Mouse (Mus musculus) heart, embryonic 16.5 days (tissue): ENCODE results near the gene Ptcd1. TPM values are rescaled to one million over a fixed set of nuclear protein-coding genes. Genes with fewer than 3 reads are reported as not detected.
"Not testable (repeated sequence)": the region's sequence is repeated elsewhere in the genome, so short reads cannot be mapped to it uniquely, and the experiment has no call there.

ENCODE experiments used
- ATAC-seq: fragments of 200-750 bp; cut with Nextera tagmentation; replicated peaks from 2 replicates; pipeline ENCODE4 v1.8.0; 2017; ENCODE audit warnings: moderate number of reproducible peaks; ENCODE audit not compliant: insufficient read depth, low FRiP score; ENCODE audit errors: extremely low read depth
- H3K27ac ChIP-seq: fragments of 300-500 bp; sonication (generic); 2 replicates; pipeline ENCODE4 v1.5.1; 2014; ENCODE audit warnings: mild to moderate bottlenecking, low read length, control low read depth, moderate library complexity
- H3K27me3 ChIP-seq: fragments of 300-500 bp; sonication (generic); 2 replicates; pipeline ENCODE4 v1.6.1; 2014; ENCODE audit warnings: low read length, mixed read lengths; ENCODE audit not compliant: control insufficient read depth, insufficient read depth
- H3K36me3 ChIP-seq: fragments of 300-500 bp; sonication (generic); 2 replicates; pipeline ENCODE4 v1.6.1; 2014; ENCODE audit not compliant: control insufficient read depth, insufficient read depth
- H3K4me1 ChIP-seq: fragments of 300-500 bp; sonication (generic); 2 replicates; pipeline ENCODE4 v1.6.1; 2014; ENCODE audit warnings: low read length, mixed read lengths; ENCODE audit not compliant: control insufficient read depth, insufficient read depth
- H3K4me2 ChIP-seq: fragments of 300-500 bp; sonication (generic); 2 replicates; pipeline ENCODE4 v1.6.1; 2014; ENCODE audit warnings: low read depth, mild to moderate bottlenecking, control low read depth, low read length
- H3K4me3 ChIP-seq: fragments of 300-500 bp; sonication (generic); 2 replicates; pipeline ENCODE4 v1.5.1; 2014; ENCODE audit warnings: mild to moderate bottlenecking, control low read depth, low read length
- H3K9ac ChIP-seq: fragments of 300-500 bp; sonication (generic); 2 replicates; pipeline ENCODE4 v1.6.1; 2014; ENCODE audit warnings: low read length, control low read depth
- H3K9me3 ChIP-seq: fragments of 300-500 bp; sonication (generic); replicated peaks from 2 replicates; pipeline ENCODE4 v1.6.1; 2016; ENCODE audit warnings: low read length; ENCODE audit not compliant: control insufficient read depth
- WGBS: fragments of 180-500 bp; shearing (Covaris S2); extraction: QIAGEN DNeasy Blood & Tissue Kit; methylation state at CpG from one replicate; pipeline ENCODE4 v1.1.7; 2014; 5-methylcytosine and 5-hydroxymethylcytosine counted together
- polyA plus RNA-seq: library from polyadenylated mRNA; unstranded; fragments of >200 nt; fragmentation: Nextera tagmentation; extraction: Ambion mirVana; gene quantifications from 2 replicates; pipeline ENCODE4 v1.2.1, GENCODE M21; 2015

The Ptcd1 gene
- polyA plus RNA-seq, 1 experiment from 2014 or later = 17.2 TPM

DNA sequence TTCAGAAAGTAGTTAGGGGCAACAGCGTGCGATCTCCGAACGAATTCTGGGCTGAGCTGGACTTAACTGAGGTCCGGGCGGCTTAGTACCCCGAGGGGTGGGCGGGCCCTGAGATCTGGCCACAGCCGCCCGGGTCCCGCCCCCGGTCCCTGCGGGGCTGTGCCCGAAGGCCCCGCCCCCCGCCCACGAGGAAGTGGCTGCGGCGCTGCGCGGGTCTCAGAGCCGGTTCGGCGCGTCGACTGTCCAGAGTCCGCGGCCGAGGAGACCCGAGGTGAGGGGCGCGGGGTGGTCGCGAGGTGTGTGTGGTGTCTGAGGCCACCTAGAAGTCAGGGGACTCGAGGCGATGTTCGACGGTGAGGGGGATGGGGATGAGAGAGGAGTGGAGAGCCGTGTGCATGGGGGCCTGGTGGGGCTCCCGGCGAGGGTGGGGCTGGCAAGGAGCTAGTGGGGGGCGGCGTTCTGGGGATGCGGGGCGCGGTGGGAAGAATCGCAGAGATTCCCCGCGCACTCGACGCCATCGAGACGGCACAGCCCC lies 52.8 kb downstream of the Ptcd1 start, which contains the start of gene Arpc1b:
Gene Arpc1b (plus strand): TSS at position 145 of the 535 bp plus-strand sequence.
- Histone ChIP-seq H3K9ac (peak within 1 kb of the TSS; percentile 84), H3K27me3 (no peaks in the 10 kb centered on the region), H3K36me3 (peaks cover 5% of the 10 kb centered on the region), H3K9me3 (no peaks in the 10 kb centered on the region), H3K4me1 (peaks cover 8% of the 10 kb centered on the region), H3K4me3 (peak within 1 kb of the TSS; percentile 74), H3K4me2 (peak within 1 kb of the TSS; percentile 87), H3K27ac (peak within 1 kb of the TSS; percentile 91)
- under 1% methylated on average over 42 of the region's 53 CpGs for WGBS
- ATAC-seq = peak; percentile 71

- Histone ChIP-seq H3K27me3 (no peaks in the 10 kb centered on the region), H3K9ac (peak overlapping the region; percentile 84), H3K9me3 (no peaks in the 10 kb centered on the region), H3K36me3 (peaks cover 3% of the 10 kb centered on the region), H3K4me1 (peaks cover 8% of the 10 kb centered on the region), H3K4me3 (peak overlapping the region; percentile 74), H3K27ac (no peak overlapping the region), H3K4me2 (peak overlapping the region; percentile 87)
- ATAC-seq = no peak
- 27% methylated on average over 2 of the region's 2 CpGs for WGBS
Observed at GRCm38 (mm10) chr5:145113416-145113815, 53.5 kb downstream of the Ptcd1 start.

DNA sequence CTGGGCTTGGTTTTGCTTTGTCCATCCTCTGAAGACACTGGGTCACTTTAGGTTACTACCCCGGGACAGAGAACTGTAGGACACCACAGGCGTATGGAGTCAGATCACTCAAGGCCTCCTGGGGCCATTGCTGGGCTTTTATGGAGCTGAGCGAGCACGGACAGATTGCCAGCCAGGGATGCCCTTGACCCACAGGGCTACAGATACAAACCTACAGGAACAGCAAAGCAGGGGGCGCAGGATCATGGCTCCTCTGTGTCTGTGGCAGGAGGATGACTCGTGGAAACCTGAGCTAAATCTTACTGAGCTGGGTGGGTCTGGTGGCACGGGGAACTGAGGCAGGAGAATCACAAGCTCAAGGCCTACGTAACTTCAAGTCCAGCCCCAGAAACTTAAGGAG lies 54.3 kb downstream of the Ptcd1 start:
- Histone ChIP-seq H3K27ac (no peak overlapping the region), H3K36me3 (peaks cover 10% of the 10 kb centered on the region), H3K4me3 (no peak overlapping the region), H3K9me3 (no peaks in the 10 kb centered on the region), H3K27me3 (no peaks in the 10 kb centered on the region), H3K9ac (no peak overlapping the region), H3K4me1 (peaks cover 8% of the 10 kb centered on the region), H3K4me2 (no peak overlapping the region)
- no peak for ATAC-seq
- WGBS = 79% methylated on average over 8 of the region's 8 CpGs

- Histone ChIP-seq H3K9me3 (no peaks in the 10 kb centered on the region), H3K4me3 (no peak overlapping the region), H3K4me2 (no peak overlapping the region), H3K4me1 (0 out of 2 replicates have a peak, but pooled peaks cover 2% of the 10 kb centered on the region), H3K27ac (no peak overlapping the region), H3K27me3 (no peaks in the 10 kb centered on the region), H3K9ac (no peak overlapping the region), H3K36me3 (peaks cover 21% of the 10 kb centered on the region)
- 74% methylated on average over 6 of the region's 6 CpGs for WGBS
- ATAC-seq = no peak
Observed at GRCm38 (mm10) chr5:145110401-145110800, 56.5 kb downstream of the Ptcd1 start.

DNA sequence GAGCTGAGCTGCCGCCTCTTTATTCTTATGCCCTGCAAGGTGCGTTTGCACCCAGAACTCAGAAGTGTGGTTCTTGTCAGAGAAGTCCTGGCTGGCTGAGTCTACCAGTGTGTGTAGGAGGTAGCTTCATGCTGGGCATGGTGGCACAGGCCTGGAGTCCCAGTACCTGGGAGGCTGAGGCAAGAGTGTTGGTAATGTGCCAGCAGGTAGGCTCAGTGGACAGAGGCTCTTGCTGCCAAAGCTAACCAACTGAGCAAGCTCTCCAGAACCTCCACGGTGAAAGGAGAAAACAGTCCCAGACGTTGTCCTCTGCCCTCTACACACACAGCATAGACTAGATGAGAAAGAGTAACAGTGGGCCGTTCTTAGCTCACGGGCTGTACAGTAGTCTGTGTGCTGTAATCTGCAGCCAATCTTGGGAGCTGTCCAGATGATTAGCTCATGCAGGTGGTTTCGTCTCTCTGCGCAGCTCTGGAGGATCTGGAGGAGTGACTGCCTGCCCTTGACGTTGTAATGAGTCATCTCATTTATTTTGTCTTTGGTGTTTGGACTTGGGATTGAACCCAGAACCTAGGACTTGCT lies 61.1 kb downstream of the Ptcd1 start:
- no peaks in the 10 kb centered on the region for H3K27me3 ChIP-seq
- 80% methylated on average over 9 of the region's 9 CpGs for WGBS
- H3K9ac ChIP-seq = no peak overlapping the region
- H3K9me3 ChIP-seq = no peaks in the 10 kb centered on the region
- H3K27ac ChIP-seq = no peak overlapping the region
- no peak overlapping the region for H3K4me3 ChIP-seq
- H3K4me1 ChIP-seq = no peaks in the 10 kb centered on the region
- H3K36me3 ChIP-seq = peaks cover 59% of the 10 kb centered on the region
- no peak for ATAC-seq
- H3K4me2 ChIP-seq = no peak overlapping the region

- no peak for ATAC-seq
- H3K36me3 ChIP-seq = peaks cover 67% of the 10 kb centered on the region
- H3K27me3 ChIP-seq = no peaks in the 10 kb centered on the region
- H3K9ac ChIP-seq = no peak overlapping the region
- no peak overlapping the region for H3K4me3 ChIP-seq
- H3K27ac ChIP-seq = no peak overlapping the region
- WGBS = 82% methylated on average over 9 of the region's 9 CpGs
- no peak overlapping the region for H3K4me2 ChIP-seq
- no peaks in the 10 kb centered on the region for H3K4me1 ChIP-seq
- H3K9me3 ChIP-seq = no peaks in the 10 kb centered on the region
Observed at GRCm38 (mm10) chr5:145104328-145104727, 62.6 kb downstream of the Ptcd1 start.

- Histone ChIP-seq H3K4me1 (no peaks in the 10 kb centered on the region), H3K36me3 (peaks cover 70% of the 10 kb centered on the region), H3K4me2 (no peak overlapping the region), H3K9me3 (no peaks in the 10 kb centered on the region), H3K4me3 (no peak overlapping the region), H3K27me3 (no peaks in the 10 kb centered on the region), H3K27ac (no peak overlapping the region), H3K9ac (no peak overlapping the region)
- ATAC-seq = no peak
- WGBS = 71% methylated on average over 4 of the region's 4 CpGs
Observed at GRCm38 (mm10) chr5:145102706-145103105, 64.2 kb downstream of the Ptcd1 start.

- H3K27me3 ChIP-seq, H3K9ac ChIP-seq, H3K4me3 ChIP-seq, H3K27ac ChIP-seq, H3K9me3 ChIP-seq, H3K4me1 ChIP-seq, H3K4me2 ChIP-seq, ATAC-seq: not testable (repeated sequence)
- WGBS = 97% methylated on average over 11 of the region's 11 CpGs
- H3K36me3 ChIP-seq = peaks cover 74% of the 10 kb centered on the region
Observed at GRCm38 (mm10) chr5:145101451-145101850, 65.5 kb downstream of the Ptcd1 start.

DNA sequence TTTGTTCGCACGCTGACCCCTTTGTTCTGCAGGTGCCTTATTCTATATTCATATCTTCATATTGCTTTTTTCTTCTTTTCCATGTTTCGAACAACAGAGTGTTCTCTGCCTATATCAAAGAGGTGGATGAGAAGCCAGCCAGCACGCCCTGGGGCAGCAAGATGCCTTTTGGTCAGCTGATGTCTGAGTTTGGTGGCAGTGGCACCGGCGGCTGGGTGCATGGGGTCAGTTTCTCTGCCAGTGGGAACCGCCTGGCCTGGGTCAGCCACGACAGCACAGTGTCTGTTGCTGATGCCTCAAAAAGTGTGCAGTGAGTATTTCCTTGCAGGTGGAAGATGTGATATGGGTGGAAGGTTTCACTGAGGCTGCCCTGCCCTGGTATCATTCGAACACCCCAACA lies 65.9 kb downstream of the Ptcd1 start:
- Histone ChIP-seq H3K36me3 (peaks cover 77% of the 10 kb centered on the region), H3K4me2 (no peak overlapping the region), H3K9ac (no peak overlapping the region), H3K27me3 (no peaks in the 10 kb centered on the region), H3K27ac (no peak overlapping the region), H3K9me3 (no peaks in the 10 kb centered on the region), H3K4me1 (no peaks in the 10 kb centered on the region), H3K4me3 (no peak overlapping the region)
- no peak for ATAC-seq
- WGBS = 96% methylated on average over 9 of the region's 9 CpGs
